Mouse (Mus musculus) liver, adult 2 months (tissue): ENCODE data around the gene Utrn. TPM values are rescaled to one million over a fixed set of nuclear protein-coding genes. Genes with fewer than 3 reads are reported as not detected.
A peak's percentile ranks its signal among the peaks of the same experiment; 100 is the strongest.

ENCODE experiments used
- DNase-seq: peaks from one replicate; pipeline ENCODE4 v3.0.0-alpha.2; 2011; ENCODE audit warnings: low read depth, low spot score; ENCODE audit errors: extremely low read depth
- H3K27ac ChIP-seq: fragments of 200-500 bp; replicated peaks from 2 replicates; pipeline ENCODE4 v1.5.1; 2012; ENCODE audit warnings: low read depth, mild to moderate bottlenecking, control low read depth, inconsistent platforms, low read length; ENCODE audit not compliant: insufficient read depth
- H3K27me3 ChIP-seq: fragments of 200-500 bp; 2 replicates; pipeline ENCODE4 v1.6.1; 2012; ENCODE audit warnings: mild to moderate bottlenecking, moderate library complexity, low read length, inconsistent platforms; ENCODE audit not compliant: control insufficient read depth, insufficient read depth
- H3K36me3 ChIP-seq: fragments of 200-500 bp; 2 replicates; pipeline ENCODE4 v1.6.1; 2012; ENCODE audit warnings: low read length, inconsistent platforms; ENCODE audit not compliant: control insufficient read depth, insufficient read depth
- H3K4me1 ChIP-seq: fragments of 200-500 bp; 2 replicates; pipeline ENCODE4 v1.6.1; 2011; ENCODE audit warnings: low read length; ENCODE audit not compliant: control insufficient read depth, insufficient read depth
- H3K4me3 ChIP-seq: fragments of 200-500 bp; 2 replicates; pipeline ENCODE4 v1.5.1; 2011; ENCODE audit warnings: low read depth, mild to moderate bottlenecking, control low read depth, low read length, moderate library complexity; ENCODE audit not compliant: insufficient read depth
- H3K79me2 ChIP-seq: fragments of 200-500 bp; 2 replicates; pipeline ENCODE4 v1.6.1; 2012; ENCODE audit warnings: inconsistent platforms, mild to moderate bottlenecking, low read length, moderate library complexity; ENCODE audit not compliant: control insufficient read depth, insufficient read depth
- H3K9ac ChIP-seq: fragments of 200-500 bp; 2 replicates; pipeline ENCODE4 v1.6.1; 2012; ENCODE audit warnings: low read depth, mild to moderate bottlenecking, control low read depth, inconsistent platforms, low read length
- CTCF ChIP-seq: fragments of 200-500 bp; IDR thresholded peaks from 2 replicates; pipeline ENCODE4 v1.5.1; 2011; ENCODE audit warnings: low read depth, low read length, control low read depth
- POLR2A ChIP-seq: fragments of 200-500 bp; IDR thresholded peaks from 2 replicates; pipeline ENCODE4 v1.6.1; 2011; ENCODE audit warnings: low read length, control low read depth; ENCODE audit not compliant: insufficient read depth; ENCODE audit errors: extremely low read depth
- WGBS: fragments of 180-500 bp; shearing (Covaris S2); methylation state at CpG from one replicate; pipeline ENCODE4 v1.1.7; 2018; 5-methylcytosine and 5-hydroxymethylcytosine counted together
- polyA plus RNA-seq: library from polyadenylated mRNA; depleted of rRNA; stranded (reverse); fragments of >200 nt; gene quantifications from 2 replicates; pipeline ENCODE4 v1.2.3, GENCODE M21; 2012
- total RNA-seq: library from RNA; depleted of rRNA; stranded (reverse); fragments of >200 nt; gene quantifications from 2 replicates; pipeline ENCODE4 v1.2.3, GENCODE M21; 2014

Gene Utrn
- total and polyA plus RNA-seq, 2 experiments, result 5.9 to 25.7 TPM

GRCm38 (mm10) chr10:12853776-12854175 is 15.4 kb downstream of the Utrn start:
- no peak overlapping the region; the same call in 1 of the 2 replicates for H3K27ac ChIP-seq
- no peaks in the 10 kb centered on the region for H3K36me3 ChIP-seq
- no peaks in the 10 kb centered on the region for H3K27me3 ChIP-seq
- DNase-seq, result peak; percentile 41
- H3K4me3 ChIP-seq, result no peak overlapping the region
- H3K9ac ChIP-seq, result no peak overlapping the region
- H3K79me2 ChIP-seq, result peaks cover 11% of the 10 kb centered on the region; the same call in 1 of the 2 replicates
- whole genome bisulfite sequencing, result 58% methylated on average over 6 of the region's 6 CpGs
- peaks cover 23% of the 10 kb centered on the region for H3K4me1 ChIP-seq
- TF ChIP-seq CTCF, result no peak
- no peak for TF ChIP-seq POLR2A

GRCm38 (mm10) chr10:12853196-12853620 is 16.0 kb downstream of the Utrn start:
- no peak for TF ChIP-seq POLR2A
- no peak for TF ChIP-seq CTCF
- H3K27ac ChIP-seq, result peak overlapping the region; percentile 76
- WGBS, result 39% methylated on average over 7 of the region's 7 CpGs
- no peak overlapping the region for H3K4me3 ChIP-seq
- H3K79me2 ChIP-seq, result peaks cover 14% of the 10 kb centered on the region; the same call in 1 of the 2 replicates
- DNase-seq, result no peak
- no peak overlapping the region for H3K9ac ChIP-seq
- H3K27me3 ChIP-seq, result no peaks in the 10 kb centered on the region
- H3K4me1 ChIP-seq, result peaks cover 23% of the 10 kb centered on the region
- H3K36me3 ChIP-seq, result no peaks in the 10 kb centered on the region

- no peaks in the 10 kb centered on the region for H3K36me3 ChIP-seq
- H3K4me3 ChIP-seq, result no peak overlapping the region
- peak; percentile 86 for DNase-seq
- peaks cover 18% of the 10 kb centered on the region; the same call in 1 of the 2 replicates for H3K79me2 ChIP-seq
- no peak overlapping the region for H3K27ac ChIP-seq
- TF ChIP-seq POLR2A (no peak), CTCF (no peak)
- WGBS, result 52% methylated on average over 15 of the region's 15 CpGs
- H3K4me1 ChIP-seq, result peaks cover 23% of the 10 kb centered on the region
- no peaks in the 10 kb centered on the region for H3K27me3 ChIP-seq
- no peak overlapping the region for H3K9ac ChIP-seq
Observed at GRCm38 (mm10) chr10:12852416-12853195, 16.6 kb downstream of the Utrn start.

GRCm38 (mm10) chr10:12850781-12851471 is 18.2 kb downstream of the Utrn start:
- DNase-seq, result no peak
- 73% methylated on average over 7 of the region's 7 CpGs for WGBS
- Histone ChIP-seq H3K9ac (no peak overlapping the region), H3K79me2 (peaks cover 15% of the 10 kb centered on the region; the same call in 1 of the 2 replicates), H3K4me1 (peaks cover 23% of the 10 kb centered on the region), H3K36me3 (no peaks in the 10 kb centered on the region), H3K27me3 (no peaks in the 10 kb centered on the region), H3K4me3 (no peak overlapping the region), H3K27ac (no peak overlapping the region)
- TF ChIP-seq CTCF, result no peak
- no peak for TF ChIP-seq POLR2A

- TF ChIP-seq POLR2A (no peak), CTCF (no peak)
- no peak for DNase-seq
- H3K79me2 ChIP-seq, result peaks cover 15% of the 10 kb centered on the region; the same call in 1 of the 2 replicates
- no peaks in the 10 kb centered on the region for H3K36me3 ChIP-seq
- H3K4me1 ChIP-seq, result peaks cover 12% of the 10 kb centered on the region
- 92% methylated on average over 10 of the region's 10 CpGs for WGBS
- no peak overlapping the region for H3K4me3 ChIP-seq
- no peak overlapping the region for H3K27ac ChIP-seq
- H3K9ac ChIP-seq, result no peak overlapping the region
- no peaks in the 10 kb centered on the region for H3K27me3 ChIP-seq
Observed at GRCm38 (mm10) chr10:12848322-12849108, 20.6 kb downstream of the Utrn start.
